Mouse (Mus musculus): ENCODE measurements around the gene Fbxl14. TPM values are rescaled to one million over a fixed set of nuclear protein-coding genes. Genes with fewer than 3 reads are reported as not detected.

The Fbxl14 gene
- polyA plus RNA-seq, 2 experiments from 2014 or later: 13.2 to 15.8 TPM

DNA sequence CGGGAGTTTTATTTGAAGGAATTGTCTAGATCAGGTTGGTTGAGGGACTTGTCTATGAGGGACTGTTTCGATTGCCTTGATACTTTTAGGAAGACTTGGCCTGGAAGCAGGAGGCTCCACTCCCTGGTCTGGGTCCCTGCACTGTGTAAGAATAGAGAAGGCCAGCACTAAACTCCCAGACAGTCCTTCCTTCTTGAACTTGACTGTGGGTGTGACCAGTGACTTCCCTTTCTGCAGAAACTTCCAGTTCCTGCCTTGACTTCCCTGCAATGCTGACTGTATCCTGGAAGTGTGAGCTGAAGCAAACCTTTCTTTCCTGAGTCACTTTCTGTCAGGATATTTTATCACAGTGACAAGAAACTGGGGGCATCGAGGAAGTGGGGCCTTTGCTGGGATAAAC is 8.7 kb upstream of the Fbxl14 start:
- ATAC-seq: no peak

DNA sequence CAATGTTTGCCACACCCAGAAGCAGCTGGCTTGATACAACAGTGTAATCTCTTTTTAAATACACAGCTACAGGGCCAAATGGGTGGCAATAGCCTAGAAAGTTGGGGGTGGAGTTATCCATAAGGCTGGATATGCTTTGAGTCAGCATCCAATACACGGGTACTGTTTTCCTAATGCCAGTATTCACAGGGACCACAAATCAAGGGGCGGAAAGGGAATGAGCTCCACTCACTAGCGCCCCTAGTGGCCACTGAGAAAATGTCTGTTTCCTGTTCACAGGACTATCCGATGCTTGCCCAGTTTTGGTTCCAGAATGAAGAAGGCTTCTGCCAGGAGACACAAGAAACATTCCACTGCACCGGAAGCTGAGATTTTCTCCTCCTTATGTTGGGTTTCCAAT is 7.3 kb upstream of the Fbxl14 start:
- peak; percentile 52 for ATAC-seq

DNA sequence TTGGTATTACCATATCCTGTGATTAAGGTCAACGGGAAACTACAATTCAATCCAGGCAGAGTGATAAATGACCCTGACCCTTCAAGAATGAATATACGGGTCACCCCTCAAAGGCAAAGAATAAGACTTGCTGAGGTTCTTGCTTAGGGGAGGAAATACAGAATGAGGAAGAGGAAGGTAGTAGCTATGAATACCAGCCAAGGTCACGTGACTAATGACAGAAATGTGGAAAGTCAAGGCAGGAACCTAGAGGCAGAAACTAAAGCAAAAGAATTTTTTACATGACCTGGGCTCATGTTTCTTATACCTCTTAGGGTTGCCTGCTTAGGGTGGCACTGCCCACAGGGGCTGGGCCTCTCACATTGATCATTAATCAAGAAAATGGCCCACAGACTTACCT is 6.8 kb upstream of the Fbxl14 start:
- no peak for ATAC-seq

DNA sequence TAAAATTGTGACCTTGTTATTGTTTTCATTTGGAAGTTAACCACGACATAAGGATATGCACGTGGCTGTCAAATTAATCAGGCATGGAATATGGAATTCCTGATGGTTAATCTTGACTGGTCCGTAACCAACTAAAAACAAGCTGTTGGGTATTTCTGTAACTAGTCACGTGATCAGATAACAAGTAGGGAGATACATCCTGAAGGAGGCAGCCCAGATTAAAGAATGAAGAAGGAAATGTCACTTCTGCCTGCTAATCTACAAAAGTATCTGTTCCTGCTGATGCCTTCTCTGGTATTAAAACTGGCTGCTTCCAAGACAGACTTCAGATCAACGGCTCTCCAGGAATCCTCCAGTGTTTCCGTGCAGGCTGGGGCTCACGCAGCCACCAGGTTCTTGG is 6.0 kb upstream of the Fbxl14 start:
- no peak for ATAC-seq

DNA sequence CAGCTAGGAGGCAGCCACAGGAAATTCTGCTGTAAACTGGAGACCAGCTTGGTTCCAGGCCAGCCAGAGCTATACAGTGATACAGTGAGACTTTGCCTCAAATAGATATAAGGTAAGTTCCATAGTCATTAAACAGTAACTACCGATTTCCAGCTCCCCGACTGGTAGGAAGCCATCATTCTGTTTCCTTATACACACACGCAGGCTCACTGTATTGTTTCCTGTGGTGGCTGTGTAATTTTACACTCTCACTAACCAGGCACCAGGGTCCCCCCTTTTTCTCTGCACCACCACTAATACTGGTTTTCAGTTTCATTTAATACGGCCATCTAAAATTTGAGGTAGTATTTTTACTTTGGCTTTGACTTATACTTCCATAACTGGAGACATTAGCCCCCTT is 5.5 kb upstream of the Fbxl14 start:
- no peak for ATAC-seq

DNA sequence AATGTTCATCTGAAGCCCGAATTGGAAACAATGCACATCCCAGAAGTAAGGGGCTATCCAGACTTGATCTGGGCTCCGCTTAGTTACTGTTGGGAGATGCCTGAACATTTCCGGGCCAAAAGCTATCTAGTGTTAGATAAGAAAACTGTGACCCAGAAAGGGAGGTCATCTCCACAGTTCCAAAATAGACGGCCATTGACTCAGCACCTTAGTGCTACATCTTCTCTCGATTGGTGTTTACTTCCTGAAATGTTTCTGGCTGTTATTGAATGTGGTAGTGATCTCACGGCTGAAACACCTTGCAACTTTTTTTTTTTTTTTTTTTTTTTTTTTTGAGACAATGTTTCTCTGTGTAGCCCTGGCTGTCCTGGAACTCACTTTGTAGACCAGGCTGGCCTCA is 3.5 kb upstream of the Fbxl14 start:
- no peak for ATAC-seq

DNA sequence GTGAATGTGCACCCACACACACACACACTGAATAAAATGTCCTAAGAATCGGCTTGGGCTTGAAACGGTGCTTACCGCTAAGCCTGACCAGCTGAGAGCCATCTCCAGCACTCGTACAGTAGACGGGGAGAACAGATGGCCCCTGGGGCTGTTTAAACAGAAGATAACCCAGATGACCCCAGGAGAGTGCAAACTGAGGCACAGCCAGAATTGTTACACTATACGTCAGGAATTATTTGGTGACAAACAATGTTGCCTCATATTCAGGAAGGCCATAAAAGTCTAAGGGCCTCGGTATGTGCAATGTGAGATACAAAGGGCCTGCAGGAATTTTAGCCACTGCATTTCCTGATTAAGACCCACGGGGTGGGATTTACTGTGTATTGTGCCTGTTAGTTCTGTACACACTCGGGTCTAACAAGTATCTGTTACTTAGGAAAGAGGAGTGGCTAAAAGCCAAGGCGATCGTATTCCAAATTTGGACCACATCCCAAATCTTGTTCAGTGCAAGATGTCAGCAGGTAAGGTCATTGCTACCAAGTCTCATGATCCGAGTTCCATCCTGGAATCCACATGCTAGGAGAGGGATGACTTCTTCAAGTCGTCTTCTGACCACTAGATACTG is 1.7 kb upstream of the Fbxl14 start:
- ATAC-seq: no peak

DNA sequence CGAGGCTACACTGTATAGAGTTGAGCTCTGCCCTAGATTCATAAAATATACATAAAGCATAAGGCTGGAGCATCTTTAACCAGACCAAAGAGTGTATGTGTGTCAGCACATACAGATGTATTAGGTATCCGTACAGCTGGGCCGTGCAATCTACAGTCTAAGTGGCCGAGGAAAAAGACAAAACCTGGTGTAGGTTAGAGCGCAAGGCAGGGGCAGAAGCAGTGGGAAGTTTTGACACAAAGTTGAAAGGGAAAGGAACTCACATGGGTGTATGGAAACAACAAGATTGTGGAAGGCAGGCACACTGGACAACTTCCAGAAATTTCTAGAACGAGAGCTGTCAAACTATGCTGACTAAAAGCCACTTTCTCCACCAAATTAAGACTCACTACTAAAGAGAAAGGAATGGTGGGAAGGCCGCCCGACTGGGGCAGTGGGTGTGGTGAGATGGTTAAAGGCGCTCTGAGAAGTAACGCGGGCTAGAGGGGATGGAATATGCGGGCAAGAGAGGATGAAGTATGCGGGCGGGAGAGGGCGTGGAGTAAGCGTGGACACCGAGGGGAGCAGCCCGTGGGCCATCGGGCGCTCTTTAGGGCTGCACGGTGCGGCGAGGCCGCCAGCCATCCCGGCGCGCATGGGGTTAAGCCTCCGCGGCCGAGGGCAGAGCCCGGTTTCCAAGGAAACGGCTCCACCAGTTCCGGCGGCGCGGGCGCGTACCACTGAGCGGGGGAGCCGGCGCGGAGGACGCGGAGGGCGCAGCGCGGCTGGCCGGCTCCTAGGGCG is 717 bp upstream of the Fbxl14 start:
- peak; percentile 64 for ATAC-seq

DNA sequence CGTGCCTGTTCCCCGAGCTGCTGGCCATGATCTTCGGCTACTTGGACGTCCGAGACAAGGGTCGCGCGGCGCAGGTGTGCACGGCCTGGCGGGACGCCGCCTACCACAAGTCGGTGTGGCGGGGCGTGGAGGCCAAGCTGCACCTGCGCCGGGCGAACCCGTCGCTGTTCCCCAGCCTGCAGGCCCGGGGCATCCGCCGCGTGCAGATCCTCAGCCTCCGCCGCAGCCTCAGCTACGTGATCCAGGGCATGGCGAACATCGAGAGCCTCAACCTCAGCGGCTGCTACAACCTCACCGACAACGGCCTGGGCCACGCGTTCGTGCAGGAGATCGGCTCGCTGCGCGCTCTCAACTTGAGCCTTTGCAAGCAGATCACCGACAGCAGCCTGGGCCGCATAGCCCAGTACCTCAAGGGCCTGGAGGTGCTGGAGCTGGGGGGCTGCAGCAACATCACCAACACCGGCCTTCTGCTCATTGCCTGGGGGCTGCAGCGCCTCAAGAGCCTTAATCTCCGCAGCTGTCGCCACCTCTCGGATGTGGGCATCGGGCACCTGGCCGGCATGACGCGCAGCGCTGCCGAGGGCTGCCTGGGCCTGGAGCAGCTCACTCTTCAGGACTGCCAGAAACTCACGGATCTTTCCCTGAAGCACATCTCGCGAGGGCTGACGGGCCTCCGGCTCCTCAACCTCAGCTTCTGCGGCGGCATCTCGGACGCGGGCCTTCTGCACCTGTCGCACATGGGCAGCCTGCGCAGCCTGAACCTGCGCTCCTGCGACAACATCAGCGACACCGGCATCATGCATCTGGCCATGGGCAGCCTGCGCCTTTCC is 623 bp downstream of the Fbxl14 start:
- ATAC-seq: peak; percentile 33

DNA sequence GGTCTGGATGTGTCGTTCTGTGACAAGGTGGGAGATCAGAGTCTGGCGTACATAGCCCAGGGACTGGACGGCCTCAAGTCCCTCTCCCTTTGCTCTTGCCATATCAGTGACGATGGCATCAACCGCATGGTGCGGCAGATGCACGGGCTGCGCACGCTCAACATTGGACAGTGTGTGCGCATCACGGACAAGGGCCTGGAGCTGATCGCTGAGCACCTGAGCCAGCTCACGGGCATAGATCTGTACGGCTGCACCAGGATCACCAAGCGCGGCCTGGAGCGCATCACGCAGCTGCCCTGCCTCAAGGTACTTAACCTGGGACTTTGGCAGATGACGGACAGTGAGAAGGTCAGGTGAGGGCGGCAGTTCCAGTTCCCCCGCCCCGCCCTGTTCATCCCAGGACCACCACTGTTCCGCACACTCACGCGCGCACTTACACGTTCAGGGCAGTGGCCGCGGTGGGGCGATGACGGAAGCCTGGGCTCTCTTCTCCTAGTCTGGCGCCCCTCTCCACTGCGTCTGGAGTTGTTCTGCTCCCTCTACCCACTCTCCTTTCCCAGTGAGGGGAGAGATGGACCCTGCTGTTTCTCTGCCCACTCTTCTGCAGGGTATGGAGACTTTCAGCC is 1.4 kb downstream of the Fbxl14 start:
- no peak for ATAC-seq

DNA sequence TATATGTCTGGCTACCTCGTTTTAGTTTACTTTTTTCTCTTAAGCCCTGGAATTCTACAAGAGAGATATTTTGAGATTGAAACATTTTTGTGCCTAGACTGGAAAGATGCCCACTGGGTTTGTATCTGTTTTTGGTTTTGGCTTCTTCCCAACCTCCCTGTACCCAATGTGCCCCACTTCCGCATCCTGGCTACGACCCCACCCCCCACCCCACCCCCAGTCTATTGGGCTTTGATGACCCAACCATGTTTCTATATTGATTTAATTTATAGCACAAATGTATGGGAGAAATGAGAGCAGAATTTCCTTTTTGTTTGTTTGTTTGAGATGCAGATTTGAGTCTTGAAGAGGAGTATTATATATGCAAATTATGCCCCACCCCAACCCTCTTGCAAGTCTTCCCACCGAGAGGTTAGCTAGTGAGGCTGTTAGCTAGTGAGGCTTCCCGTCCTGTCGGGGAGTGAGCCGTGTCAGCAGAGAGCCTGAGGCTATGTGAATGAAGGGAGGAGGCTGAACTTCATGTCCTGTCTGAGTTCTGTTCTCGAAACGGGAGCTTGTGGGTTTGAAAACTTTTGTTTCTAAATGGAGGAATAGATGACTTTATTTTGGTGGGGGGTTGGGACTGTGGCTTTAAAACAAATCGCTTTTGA is 2.4 kb downstream of the Fbxl14 start:
- peak; percentile 15 for ATAC-seq

DNA sequence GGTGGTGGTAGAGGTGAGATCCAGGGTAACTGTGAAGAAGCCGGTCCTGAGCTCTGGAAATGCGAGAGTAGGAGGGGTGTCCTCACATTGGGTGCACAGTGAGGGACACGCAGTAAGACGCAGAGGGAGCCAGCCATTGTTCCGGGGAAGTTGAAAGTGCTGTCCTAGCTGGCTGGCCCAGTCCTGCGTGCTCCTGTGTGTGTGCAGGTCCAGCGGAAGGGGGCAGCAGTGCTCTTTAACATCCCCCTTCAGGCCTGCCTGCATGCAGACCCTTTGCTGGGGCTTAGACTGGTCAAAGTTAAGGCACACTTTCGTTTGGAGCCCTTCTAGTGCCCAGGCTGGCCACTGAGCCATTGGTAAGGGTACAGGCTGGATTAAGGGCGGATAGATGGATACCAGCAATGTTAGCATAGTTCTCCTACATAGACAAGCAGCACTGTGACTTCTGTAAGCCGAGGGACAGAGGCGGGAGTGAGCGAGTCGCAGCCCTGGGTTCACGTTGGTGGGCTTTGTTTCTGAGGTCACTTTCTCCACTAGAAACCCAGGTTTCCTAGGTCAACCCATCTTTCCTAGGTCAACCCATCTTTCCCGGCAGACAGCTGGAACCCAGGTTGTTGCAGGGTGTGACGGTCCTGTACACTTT is 3.6 kb downstream of the Fbxl14 start:
- ATAC-seq: no peak

DNA sequence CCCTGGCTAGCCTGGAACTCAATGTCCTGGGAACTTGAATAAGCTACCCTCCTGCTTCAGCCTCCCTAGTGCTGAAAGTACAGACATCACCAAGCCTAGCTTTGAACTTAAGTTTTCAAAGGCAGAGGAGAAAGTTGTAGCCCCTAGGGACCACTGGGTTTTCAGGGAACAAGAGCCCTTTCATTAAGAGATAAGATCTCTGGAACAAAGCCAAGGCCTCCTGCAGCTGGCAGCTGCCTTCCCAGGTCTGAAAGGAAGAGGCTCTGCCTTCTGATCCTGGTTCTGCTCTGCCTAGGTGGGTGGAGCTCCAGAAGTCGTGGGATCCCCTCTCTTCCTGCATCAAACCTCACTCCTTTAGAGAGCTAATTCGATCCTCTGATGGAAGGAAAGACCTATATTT is 6.0 kb downstream of the Fbxl14 start:
- no peak for ATAC-seq

DNA sequence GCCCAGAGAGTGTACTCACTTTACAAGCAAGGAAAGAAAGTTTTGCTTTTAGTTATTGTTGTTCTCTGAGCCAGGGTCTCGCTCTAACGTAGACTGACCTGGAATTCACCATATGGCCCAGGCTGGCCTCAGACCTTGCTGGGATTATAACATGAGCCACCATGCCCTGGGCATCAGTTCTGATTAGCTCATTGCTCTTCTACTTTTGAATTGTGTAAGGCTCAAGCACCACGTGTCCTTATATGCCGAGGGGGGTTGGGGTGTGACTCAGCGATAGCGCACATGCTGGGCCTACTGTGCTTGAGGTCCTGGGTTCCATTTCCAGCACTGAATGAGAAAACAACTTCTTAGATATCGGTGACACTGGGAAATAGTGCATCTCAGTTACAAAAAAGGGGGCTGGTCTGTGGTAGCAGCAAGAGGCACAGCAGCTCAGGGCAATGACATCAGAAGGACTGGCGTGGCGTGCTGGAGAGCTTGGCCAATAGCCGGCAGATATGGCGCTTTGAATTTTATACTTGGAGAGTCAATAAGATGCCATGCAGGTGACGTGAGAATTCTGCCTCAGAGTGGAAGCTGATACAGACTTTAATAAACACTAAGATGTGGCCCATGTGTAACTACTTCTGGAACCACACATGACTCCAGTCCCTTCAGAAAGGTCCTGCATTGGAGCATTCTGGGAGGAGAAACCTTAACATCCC is 7.1 kb downstream of the Fbxl14 start:
- ATAC-seq: no peak

DNA sequence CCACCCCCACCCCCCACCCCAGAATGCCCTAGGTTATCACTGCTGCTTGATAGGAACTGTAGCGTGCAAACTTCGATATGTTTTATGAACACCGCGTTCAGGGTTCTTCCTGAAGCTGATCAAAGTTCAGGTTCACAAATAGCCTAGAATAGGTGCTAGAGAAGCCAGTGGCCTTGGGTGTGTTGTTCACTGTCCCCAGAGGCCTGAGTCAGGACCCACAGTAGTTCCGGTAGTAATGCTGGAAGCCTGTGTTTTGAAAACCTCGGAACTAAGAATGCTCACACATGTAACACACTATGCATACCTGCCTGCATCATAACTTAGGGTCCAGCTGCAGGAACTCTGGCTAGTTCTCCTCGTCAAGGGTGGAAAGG is 7.6 kb downstream of the Fbxl14 start:
- no peak for ATAC-seq

DNA sequence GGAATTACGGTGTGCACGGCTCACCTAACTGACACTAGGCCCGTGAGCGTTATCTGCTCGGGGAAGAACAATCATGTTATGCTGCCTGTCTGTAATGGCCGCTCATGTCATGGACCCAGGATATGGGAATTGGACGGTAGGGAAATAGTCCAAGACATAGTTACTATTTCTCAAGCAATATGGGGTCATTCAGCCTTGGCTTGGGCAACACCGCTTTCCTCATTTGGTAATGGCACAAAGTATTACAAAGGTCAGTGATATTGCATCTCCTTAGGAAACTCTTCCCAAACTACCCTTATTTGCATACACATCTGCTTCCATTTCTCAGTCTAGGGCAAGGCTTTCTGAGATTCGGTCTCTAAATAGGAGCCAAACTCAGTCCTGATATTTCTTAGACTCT is 8.2 kb downstream of the Fbxl14 start:
- no peak for ATAC-seq

DNA sequence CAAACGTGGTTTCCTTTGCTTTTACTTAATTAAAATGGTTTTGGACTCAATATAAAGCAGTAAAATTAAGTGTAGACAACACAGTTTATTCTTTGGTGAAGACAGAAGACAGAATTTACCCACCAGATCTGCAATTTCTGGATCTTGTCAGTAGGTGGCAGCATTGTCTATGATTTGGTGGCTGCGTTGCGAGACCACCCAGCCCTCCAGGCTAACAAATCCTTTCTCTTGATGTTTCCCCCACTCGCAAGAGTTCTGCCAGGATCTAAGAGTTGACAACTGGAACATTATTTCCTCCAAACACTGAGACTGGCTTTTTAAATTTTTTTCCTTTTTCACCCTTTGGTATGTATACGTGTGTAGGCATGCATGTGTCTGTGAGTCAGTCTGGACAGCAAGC is 10.3 kb downstream of the Fbxl14 start:
- no peak for ATAC-seq

DNA sequence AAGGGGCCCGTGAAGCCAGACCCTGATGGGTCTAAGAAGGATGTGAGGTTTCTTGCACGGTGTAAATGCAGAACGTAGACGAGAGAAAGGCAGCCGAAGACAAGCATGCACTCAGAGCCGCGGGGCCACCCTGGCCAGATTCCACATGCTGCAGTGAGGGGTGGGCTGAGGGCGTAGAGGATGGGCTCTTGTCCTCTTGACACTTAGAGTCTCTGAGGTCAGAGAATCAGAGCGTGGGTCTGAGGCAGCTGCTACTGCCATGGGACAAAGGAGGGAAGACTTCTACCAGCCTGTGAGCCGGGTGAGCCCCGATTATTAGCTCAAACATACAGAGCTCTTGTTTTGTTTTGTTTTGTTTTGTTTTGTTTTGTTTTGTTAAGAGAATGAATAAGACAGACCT is 11.1 kb downstream of the Fbxl14 start:
- no peak for ATAC-seq

DNA sequence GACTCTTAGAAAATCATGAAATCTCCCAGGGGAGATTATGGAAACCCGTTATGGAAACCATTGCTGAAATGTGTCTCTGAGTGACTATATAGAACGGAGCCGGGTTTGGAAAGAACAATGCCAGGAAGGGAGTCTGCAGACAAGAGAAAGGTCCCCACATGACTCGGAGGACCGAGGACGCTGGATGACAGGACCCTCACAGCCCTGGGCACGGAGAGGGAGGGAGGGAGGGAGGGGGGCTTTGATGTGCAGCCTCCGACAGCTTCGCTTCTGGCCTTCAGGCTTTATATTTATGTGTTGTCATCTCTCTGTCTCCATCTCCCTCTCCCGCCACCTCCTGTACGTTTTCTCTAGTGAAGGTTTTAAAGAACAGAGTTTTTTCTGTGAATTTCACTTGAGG is 11.5 kb downstream of the Fbxl14 start:
- ATAC-seq: no peak

DNA sequence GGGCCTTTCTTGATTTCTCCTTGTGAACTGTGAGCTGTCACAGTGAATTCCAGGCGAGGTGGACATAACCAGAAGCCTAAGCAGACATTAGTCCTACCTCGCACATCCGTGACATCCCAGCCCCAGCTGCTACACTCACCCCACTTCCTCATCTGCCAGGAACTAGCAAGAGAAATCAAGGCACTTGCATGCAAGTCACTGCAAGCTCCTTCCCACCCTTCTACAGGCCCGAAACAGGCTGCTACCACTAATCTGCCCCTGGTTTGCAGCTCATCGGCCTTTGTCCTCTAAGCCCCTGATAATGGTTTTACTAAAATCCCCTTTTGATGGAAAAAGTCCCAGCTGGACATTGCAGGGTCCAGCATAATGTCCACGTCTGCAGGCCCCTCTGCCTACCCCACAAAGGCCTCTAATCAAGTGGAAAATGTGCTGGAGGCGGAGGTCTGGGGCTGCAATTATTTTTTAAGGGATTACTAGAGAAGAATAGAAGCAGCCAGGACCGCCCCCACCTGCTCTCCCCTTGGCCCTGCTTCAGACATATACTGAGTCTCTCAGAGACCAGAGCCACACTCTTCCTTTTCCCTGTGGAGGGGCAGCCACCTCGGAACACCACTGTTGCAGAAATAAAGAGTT is 12.6 kb downstream of the Fbxl14 start:
- ATAC-seq: no peak

DNA sequence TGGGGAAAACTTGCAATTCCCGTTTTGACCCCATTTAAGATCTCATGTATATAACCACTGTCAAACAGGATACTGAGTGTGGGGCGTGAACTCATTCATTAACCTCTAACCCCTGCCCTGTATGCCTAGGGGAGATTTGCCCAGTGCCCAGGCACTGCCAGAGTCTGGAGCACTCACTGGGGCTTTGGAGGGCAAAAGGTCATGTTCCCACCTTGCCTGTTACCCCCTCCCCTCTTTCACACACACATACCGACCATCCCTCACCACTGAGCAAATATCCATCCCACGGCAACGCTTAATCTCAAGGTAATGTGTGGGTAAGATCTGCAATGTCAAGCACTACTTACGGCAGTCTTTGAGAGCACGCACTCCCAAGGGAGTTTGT is 13.2 kb downstream of the Fbxl14 start:
- no peak for ATAC-seq

Measured in activated CD4-positive, CD25-positive, alpha-beta regulatory T cell, adult 4 months (primary cell).